Mouse (Mus musculus) small intestine, adult 2 months (tissue): ENCODE results near the gene Rgr. TPM values are rescaled to one million over a fixed set of nuclear protein-coding genes. Genes with fewer than 3 reads are reported as not detected.

Experiments
- H3K27ac ChIP-seq: fragments of 200-500 bp; 2 replicates; pipeline ENCODE4 v1.5.1; 2012; ENCODE audit warnings: low read depth, low read length, control low read depth, inconsistent platforms; ENCODE audit not compliant: insufficient read depth
- H3K27me3 ChIP-seq: fragments of 200-500 bp; 2 replicates; pipeline ENCODE4 v1.6.1; 2012; ENCODE audit warnings: mild to moderate bottlenecking, moderate library complexity, low read length, inconsistent platforms; ENCODE audit not compliant: control insufficient read depth, insufficient read depth
- H3K36me3 ChIP-seq: fragments of 200-500 bp; 2 replicates; pipeline ENCODE4 v1.6.1; 2012; ENCODE audit warnings: mild to moderate bottlenecking, low read length, control low read depth, inconsistent platforms; ENCODE audit not compliant: control insufficient read depth, insufficient read depth
- H3K4me1 ChIP-seq: fragments of 200-500 bp; 2 replicates; pipeline ENCODE4 v1.6.1; 2012; ENCODE audit warnings: low read length, inconsistent platforms, mixed read lengths; ENCODE audit not compliant: control insufficient read depth, insufficient read depth, insufficient read length
- H3K4me3 ChIP-seq: fragments of 200-500 bp; 2 replicates; pipeline ENCODE4 v1.5.1; 2012; ENCODE audit warnings: low read depth, mild to moderate bottlenecking, control low read depth, inconsistent platforms, low read length, moderate library complexity
- CTCF ChIP-seq: fragments of 200-500 bp; IDR thresholded peaks from 2 replicates; pipeline ENCODE4 v1.5.1; 2012; ENCODE audit warnings: low read depth, mild to moderate bottlenecking, control low read depth, inconsistent platforms, low read length, moderate library complexity, mixed read lengths; ENCODE audit not compliant: insufficient replicate concordance, insufficient read length; ENCODE audit errors: extremely low read depth
- POLR2A ChIP-seq: fragments of 200-500 bp; IDR thresholded peaks from 2 replicates; pipeline ENCODE4 v1.6.1; 2012; ENCODE audit warnings: low read depth, mild to moderate bottlenecking, control low read depth, inconsistent platforms, low read length, moderate library complexity
- WGBS: fragments of 180-500 bp; shearing (Covaris S2); methylation state at CpG from one replicate; pipeline ENCODE4 v1.1.7; 2018; 5-methylcytosine and 5-hydroxymethylcytosine counted together
- polyA plus RNA-seq: library from polyadenylated mRNA; depleted of rRNA; stranded (reverse); fragments of >200 nt; gene quantifications from 2 replicates; pipeline ENCODE4 v1.2.3, GENCODE M21; 2012

Rgr gene
- polyA plus RNA-seq, 1 experiment = not detected

- 67% methylated on average over 3 of the region's 3 CpGs for WGBS
- peaks cover 3% of the 10 kb centered on the region; the same call in 1 of the 2 replicates for H3K4me1 ChIP-seq
- no peak overlapping the region for H3K4me3 ChIP-seq
- no peaks in the 10 kb centered on the region for H3K27me3 ChIP-seq
- H3K27ac ChIP-seq = no peak overlapping the region
- TF ChIP-seq POLR2A (no peak), CTCF (no peak)
- H3K36me3 ChIP-seq = no peaks in the 10 kb centered on the region
Measured at GRCm38 (mm10) chr14:37027951-37028350, 20.8 kb downstream of the Rgr start.

- Histone ChIP-seq H3K4me1 (peaks cover 3% of the 10 kb centered on the region; the same call in 1 of the 2 replicates), H3K27me3 (no peaks in the 10 kb centered on the region), H3K36me3 (no peaks in the 10 kb centered on the region), H3K27ac (peak overlapping the region; percentile 8; the same call in 1 of the 2 replicates), H3K4me3 (no peak overlapping the region)
- WGBS = 22% methylated on average over 4 of the region's 4 CpGs
- TF ChIP-seq CTCF (no peak), POLR2A (no peak)
Measured at GRCm38 (mm10) chr14:37027248-37027933, 21.4 kb downstream of the Rgr start.

- Histone ChIP-seq H3K4me1 (no peaks in the 10 kb centered on the region), H3K4me3 (no peak overlapping the region), H3K27me3 (no peaks in the 10 kb centered on the region), H3K36me3 (no peaks in the 10 kb centered on the region), H3K27ac (no peak overlapping the region)
- no peak for TF ChIP-seq POLR2A
- no peak for TF ChIP-seq CTCF
- WGBS = 32% methylated on average over 5 of the region's 5 CpGs
Measured at GRCm38 (mm10) chr14:37015894-37016293, 32.9 kb downstream of the Rgr start.

- TF ChIP-seq CTCF = no peak
- no peak for TF ChIP-seq POLR2A
- Histone ChIP-seq H3K4me3 (no peak overlapping the region), H3K27me3 (no peaks in the 10 kb centered on the region), H3K36me3 (no peaks in the 10 kb centered on the region), H3K27ac (no peak overlapping the region), H3K4me1 (no peaks in the 10 kb centered on the region)
- 49% methylated on average over 3 of the region's 3 CpGs for WGBS
Measured at GRCm38 (mm10) chr14:37013644-37014043, 35.1 kb downstream of the Rgr start.

DNA sequence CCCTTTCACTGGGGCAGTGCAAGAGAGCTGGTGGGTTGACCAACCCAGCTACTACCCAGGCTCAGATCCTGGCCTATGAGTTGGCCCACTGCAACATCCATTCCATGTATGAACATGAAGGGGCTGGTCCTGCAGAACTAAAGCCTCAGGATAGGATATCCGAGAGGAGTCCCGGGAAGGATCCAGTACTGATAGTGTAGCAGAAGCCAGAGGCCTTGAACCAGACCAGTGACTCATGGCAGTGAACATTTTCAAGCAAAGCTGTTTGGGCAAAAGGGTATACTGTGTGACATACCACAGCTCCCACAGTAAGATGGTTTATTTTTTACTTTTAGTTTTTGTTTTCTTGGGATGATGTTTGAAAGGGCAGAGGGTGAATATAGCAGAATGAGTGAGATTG, 39.1 kb downstream of the Rgr start:
- 87% methylated on average over 2 of the region's 2 CpGs for WGBS
- H3K4me1 ChIP-seq = 0 out of 2 replicates have a peak, but pooled peaks cover 2% of the 10 kb centered on the region
- H3K4me3 ChIP-seq = no peak overlapping the region
- no peak overlapping the region for H3K27ac ChIP-seq
- no peaks in the 10 kb centered on the region for H3K36me3 ChIP-seq
- TF ChIP-seq POLR2A (no peak), CTCF (no peak)
- H3K27me3 ChIP-seq = no peaks in the 10 kb centered on the region

GRCm38 (mm10) chr14:37006489-37006888, 42.3 kb downstream of the Rgr start:
- Histone ChIP-seq H3K36me3 (no peaks in the 10 kb centered on the region), H3K4me1 (0 out of 2 replicates have a peak, but pooled peaks cover 2% of the 10 kb centered on the region), H3K27ac (no peak overlapping the region), H3K4me3 (no peak overlapping the region), H3K27me3 (no peaks in the 10 kb centered on the region)
- no peak for TF ChIP-seq POLR2A
- no peak for TF ChIP-seq CTCF
- WGBS = 78% methylated on average over 8 of the region's 8 CpGs

- Histone ChIP-seq H3K4me1 (peaks cover 4% of the 10 kb centered on the region; the same call in 1 of the 2 replicates), H3K27ac (no peak overlapping the region), H3K36me3 (no peaks in the 10 kb centered on the region), H3K4me3 (no peak overlapping the region), H3K27me3 (no peaks in the 10 kb centered on the region)
- WGBS = 24% methylated on average over 3 of the region's 3 CpGs
- TF ChIP-seq POLR2A (no peak), CTCF (no peak)
Measured at GRCm38 (mm10) chr14:37005865-37006264, 42.9 kb downstream of the Rgr start.
